Mouse (Mus musculus) testis, adult 2 months (tissue): ENCODE data around the gene Zfp882.

Experiments used
- CTCF ChIP-seq: fragments of 200-500 bp; IDR thresholded peaks from 2 replicates; pipeline ENCODE4 v1.5.1; 2012; ENCODE audit warnings: low read depth, mild to moderate bottlenecking, inconsistent platforms, low read length, moderate library complexity; ENCODE audit not compliant: control insufficient read depth, insufficient read depth, insufficient replicate concordance
- POLR2A ChIP-seq: fragments of 200-500 bp; IDR thresholded peaks from 2 replicates; pipeline ENCODE4 v1.6.1; 2012; ENCODE audit warnings: low read depth, mild to moderate bottlenecking, inconsistent platforms, low read length, moderate library complexity; ENCODE audit not compliant: control insufficient read depth

- TF ChIP-seq CTCF (no peak), POLR2A (no peak)
Observed at GRCm38 (mm10) chr8:71941776-71942175, 33.4 kb downstream of the Zfp882 start.
